Comparison of ENCODE assay signal across 7 mouse cellular contexts in genomic region chr11:80088917-80089816, GRCm38 (mm10). TPM values are rescaled to one million over a fixed set of nuclear protein-coding genes. Genes with fewer than 3 reads are reported as not detected.
DNase-seq lines count a peak whose midpoint lies in the region; ATAC-seq lines count a peak whose summit lies in the region.

Gene Atad5 (plus strand): TSS chr11:80089400.

- peak within 1 kb of the TSS; percentile 81 for H3K4me2 ChIP-seq in intestine, embryonic 15.5 days (replicated peaks)

- DNase-seq in adrenal gland, adult 18-20 months (ENCODE audit: low spot score in 2 of 2), result peak; percentile 92 to 93
- peak; percentile 94 for DNase-seq in embryo, embryonic 11 days
- DNase-seq in gastrocnemius, postnatal 36 days, result peak; percentile 84 to 86
- DNase-seq in left cerebral cortex, postnatal 25 days (ENCODE audit: low spot score in 2 of 2), result peak; percentile 86 to 88
- peak; percentile 88 for DNase-seq in midbrain, embryonic 10.5 days (ENCODE audit: low spot score)
- peak; percentile 94 for DNase-seq in right cerebral cortex, postnatal 4 days

- H3K9ac ChIP-seq in intestine, embryonic 15.5 days, result peak within 1 kb of the TSS; percentile 97

- no peaks in the 10 kb centered on the region for H3K27me3 ChIP-seq in intestine, embryonic 15.5 days (replicated peaks)
- no peaks in the 10 kb centered on the region for H3K27me3 ChIP-seq in midbrain, embryonic 10.5 days (ENCODE audit: low read depth, poor library complexity, severe bottlenecking)

- peak within 1 kb of the TSS; percentile 56; the same call in 1 of the 2 replicates for H3K27ac ChIP-seq in intestine, embryonic 15.5 days
- peak within 1 kb of the TSS; percentile 91 for H3K27ac ChIP-seq in midbrain, embryonic 10.5 days (replicated peaks)

- ATAC-seq in intestine, embryonic 15.5 days, result peak; percentile 84

- H3K4me1 ChIP-seq in intestine, embryonic 15.5 days (replicated peaks), result 0 out of 2 replicates have a peak, but pooled peaks cover 4% of the 10 kb centered on the region
- H3K4me1 ChIP-seq in midbrain, embryonic 10.5 days, result peaks cover 27% of the 10 kb centered on the region

- H3K4me3 ChIP-seq in intestine, embryonic 15.5 days (replicated peaks), result peak within 1 kb of the TSS; percentile 94
- peak within 1 kb of the TSS; percentile 86 for H3K4me3 ChIP-seq in midbrain, embryonic 10.5 days

- WGBS in intestine, embryonic 15.5 days, result 5% methylated on average over 57 of the region's 57 CpGs
- WGBS in midbrain, embryonic 10.5 days, result 6% methylated on average over 57 of the region's 57 CpGs

- no peaks in the 10 kb centered on the region for H3K36me3 ChIP-seq in intestine, embryonic 15.5 days
- peaks cover 17% of the 10 kb centered on the region for H3K36me3 ChIP-seq in midbrain, embryonic 10.5 days

- no peaks in the 10 kb centered on the region for H3K9me3 ChIP-seq in intestine, embryonic 15.5 days
- no peaks in the 10 kb centered on the region for H3K9me3 ChIP-seq in midbrain, embryonic 10.5 days (replicated peaks)

- intact Hi-C loops in gastrocnemius, postnatal 36 days (cut with DNase I), result no loop called here
- intact Hi-C loops in left cerebral cortex, postnatal 25 days (cut with DNase I), result loop anchor here (5.0 kb wide), 1 partner anchor 53 kb away; the partner anchor contains the start of gene Tefm

RNA-seq across cellular contexts. Expression of gene Atad5, which starts in this region (rescaled TPM):
- 1 to 10 TPM; 1.2 to 1.8 TPM for total RNA-seq in adrenal gland, adult 18-20 months (2021)
- total RNA-seq in gastrocnemius, postnatal 36 days (2021), result 1 to 10 TPM in 1 of 2 experiments, under 1 TPM in 1; 0.91 to 1.3 TPM
- 7.3 and 8.9 TPM in 2 replicates for polyA plus RNA-seq in intestine, embryonic 15.5 days (2015; fragmentation: Nextera tagmentation; extraction: Ambion mirVana)
- total RNA-seq in left cerebral cortex, postnatal 25 days (2021), result 1 to 10 TPM; 2.7 to 3.3 TPM
- polyA plus RNA-seq in midbrain, embryonic 10.5 days (2016; fragmentation: Nextera tagmentation; extraction: Ambion mirVana), result 17.4 and 17.9 TPM in 2 replicates

Comparison
In these comparisons a context has a peak if more than half of its experiments do, and no peak if none do; other contexts are left out.
1. Peak in every context shown above with its lines: DNase-seq, ATAC-seq, H3K4me3 ChIP-seq and H3K27ac ChIP-seq.